Mouse (Mus musculus) layer of hippocampus, adult 2 months (tissue): ENCODE measurements around the gene Bora. TPM values are rescaled to one million over a fixed set of nuclear protein-coding genes. Genes with fewer than 3 reads are reported as not detected.

Experiments
- DNase-seq, 2 experiments: peaks; one replicate each; pipeline ENCODE4 v3.0.0; 2022; ENCODE audit warnings: low spot score in 2 of 2
- H3K27ac ChIP-seq: fragments of 200-600 bp; 2 replicates; pipeline ENCODE4 v1.8.1; 2022
- H3K4me3 ChIP-seq: fragments of 200-600 bp; 2 replicates; pipeline ENCODE4 v1.8.1; 2022; ENCODE audit warnings: mild to moderate bottlenecking
- CTCF ChIP-seq: fragments of 200-600 bp; conservative IDR thresholded peaks from 2 replicates; pipeline ENCODE4 v1.8.1; 2022; ENCODE audit warnings: antibody characterized with exemption, mild to moderate bottlenecking, moderate library complexity
- total RNA-seq, 2 experiments: library from RNA; stranded (reverse); gene quantifications; 2 replicates each; pipeline ENCODE4 v1.2.3; 2021

Bora gene
- total RNA-seq, 2 experiments from 2014 or later: 2.5 to 3.5 TPM

DNA sequence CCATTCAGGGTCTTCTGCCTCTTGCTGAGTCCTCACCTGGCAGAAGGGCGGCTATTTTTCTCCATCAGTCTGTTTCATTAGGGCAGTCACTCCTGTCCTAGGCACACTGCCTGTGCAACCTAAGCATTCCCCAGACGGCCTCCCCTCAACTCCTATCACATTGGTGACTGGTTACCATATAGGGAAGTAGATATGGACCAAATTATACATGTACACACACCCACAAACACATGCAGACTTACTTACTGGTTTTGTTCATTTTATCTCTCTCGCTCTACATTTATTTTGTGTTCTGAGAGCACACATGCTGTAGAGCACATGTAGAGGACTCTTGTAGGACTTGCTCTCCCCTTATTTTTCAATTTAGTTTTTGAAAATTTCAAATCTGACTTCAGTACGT lies 57.0 kb downstream of the Bora start:
- no peak for DNase-seq
- no peak for TF ChIP-seq CTCF
- Histone ChIP-seq H3K27ac (no peak overlapping the region), H3K4me3 (no peak overlapping the region)

- no peak overlapping the region for H3K27ac ChIP-seq
- H3K4me3 ChIP-seq: no peak overlapping the region
- no peak for DNase-seq
- no peak for TF ChIP-seq CTCF
Observed at GRCm38 (mm10) chr14:99104542-99105123, 58.6 kb downstream of the Bora start.

- DNase-seq: no peak
- no peak overlapping the region for H3K4me3 ChIP-seq
- no peak for TF ChIP-seq CTCF
- H3K27ac ChIP-seq: no peak overlapping the region
Observed at GRCm38 (mm10) chr14:99106671-99107070, 60.6 kb downstream of the Bora start.

- no peak overlapping the region for H3K27ac ChIP-seq
- TF ChIP-seq CTCF: no peak
- no peak for DNase-seq
- no peak overlapping the region for H3K4me3 ChIP-seq
Observed at GRCm38 (mm10) chr14:99107631-99108187, 61.7 kb downstream of the Bora start.

DNA sequence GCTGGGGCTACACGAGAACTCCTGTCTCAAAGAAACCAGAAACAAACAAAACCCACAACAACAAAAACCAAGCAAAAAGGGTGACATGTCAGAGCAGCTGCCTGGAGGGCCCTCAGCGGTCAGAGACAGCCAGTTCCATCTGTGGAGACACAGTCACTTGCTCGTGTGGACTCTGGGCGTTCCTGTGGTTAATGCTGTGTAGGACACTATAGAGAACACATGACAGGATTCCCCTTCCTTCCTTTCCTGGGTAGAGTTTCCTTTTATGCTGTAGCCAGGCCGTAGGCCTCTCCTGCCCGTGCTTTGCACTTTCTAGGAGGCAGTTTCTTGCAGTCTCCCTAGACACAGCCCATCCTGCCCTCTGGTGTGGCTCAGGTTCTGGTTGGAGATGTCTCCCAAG lies 62.7 kb downstream of the Bora start:
- H3K27ac ChIP-seq: no peak overlapping the region
- no peak for TF ChIP-seq CTCF
- DNase-seq: no peak
- no peak overlapping the region for H3K4me3 ChIP-seq

DNA sequence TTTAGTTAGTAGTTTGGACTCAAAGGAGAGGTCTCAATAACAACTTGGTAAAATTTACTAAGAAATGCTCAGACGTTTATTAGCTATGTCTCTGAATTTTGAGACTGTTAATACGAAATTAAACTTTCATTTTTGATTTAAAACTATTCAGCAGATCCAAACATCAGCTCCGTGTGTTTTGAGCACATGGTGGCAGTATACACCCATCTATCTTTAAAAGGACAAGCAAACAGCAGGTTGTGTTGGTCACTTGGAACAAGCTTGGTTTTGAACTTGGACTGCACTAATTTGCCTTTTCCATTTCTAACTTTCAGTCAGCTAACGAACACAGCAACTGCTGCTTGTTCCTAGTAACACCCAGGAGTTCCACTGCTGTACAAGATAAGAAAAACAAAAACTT lies 71.6 kb downstream of the Bora start:
- H3K4me3 ChIP-seq: no peak overlapping the region
- TF ChIP-seq CTCF: peak; percentile 66
- no peak overlapping the region for H3K27ac ChIP-seq
- DNase-seq: no peak

DNA sequence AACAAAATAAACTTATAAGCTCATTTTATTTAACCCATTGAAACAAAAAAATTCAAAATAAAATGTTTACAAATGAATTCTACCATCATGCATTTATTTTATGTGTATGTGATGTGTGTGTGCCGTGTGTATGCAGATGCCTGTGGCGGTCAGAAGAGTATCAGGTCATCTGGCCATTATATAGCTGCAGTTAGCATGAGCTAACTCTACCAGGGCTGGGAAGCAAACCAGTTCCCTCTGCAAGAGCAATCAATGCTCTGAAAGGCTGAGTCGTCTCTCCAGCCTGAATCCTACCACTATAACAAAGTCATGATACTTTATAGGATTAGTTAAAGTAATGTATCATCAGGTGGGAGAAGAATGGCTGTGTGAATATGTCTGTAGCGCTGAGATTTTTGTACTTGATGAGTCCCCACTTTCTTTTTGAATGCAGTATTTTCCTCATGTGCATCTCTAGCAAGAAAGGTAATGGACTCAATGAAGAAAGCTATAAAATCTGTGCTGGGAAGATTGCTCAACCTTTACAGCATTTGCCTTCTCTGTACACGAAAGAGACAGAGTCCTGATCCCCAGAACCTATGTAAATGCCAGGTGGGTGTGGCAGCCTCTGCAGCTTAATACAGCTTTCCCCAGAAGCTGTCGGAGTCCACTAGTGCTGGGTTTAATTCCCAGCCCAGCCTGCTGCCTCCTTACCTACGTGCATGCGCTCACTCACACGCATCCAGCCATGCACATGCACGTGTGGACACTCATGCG lies 75.7 kb downstream of the Bora start:
- no peak for TF ChIP-seq CTCF
- no peak overlapping the region for H3K4me3 ChIP-seq

GRCm38 (mm10) chr14:99124076-99124475 lies 78.1 kb downstream of the Bora start:
- DNase-seq: no peak
- TF ChIP-seq CTCF: 0 out of 2 replicates have a peak, but pooled peaks have one; percentile 16
- Histone ChIP-seq H3K4me3 (no peak overlapping the region), H3K27ac (no peak overlapping the region)

More for the DNA sequence above, 75.7 kb downstream of the Bora start:
- DNase-seq: no peak
- H3K27ac ChIP-seq: no peak overlapping the region

Other genes with a start within 250 kb of the Bora start
- 1 to 10 TPM; 2.1 TPM for gene Rpl36a-ps1, start 51.9 kb upstream of the Bora start, total RNA-seq
- gene Mzt1, start 88 bp upstream of the Bora start, total RNA-seq: 10 to 100 TPM; 65.4 to 76.2 TPM
- gene Pibf1, start 53.2 kb downstream of the Bora start, total RNA-seq: 10 to 100 TPM; 14.1 to 15.5 TPM
- 10 to 100 TPM; 16.4 to 21.5 TPM for gene Dis3, start 53.5 kb downstream of the Bora start, total RNA-seq